Mouse (Mus musculus) forebrain, postnatal 0 days (tissue): ENCODE results near the gene Cep135. TPM values are rescaled to one million over a fixed set of nuclear protein-coding genes. Genes with fewer than 3 reads are reported as not detected.

ENCODE experiments used
- ATAC-seq: fragments of 200-750 bp; cut with Nextera tagmentation; 2 replicates; pipeline ENCODE4 v1.8.0; 2017; ENCODE audit warnings: mild to moderate bottlenecking, moderate library complexity
- DNase-seq: peaks from one replicate; pipeline ENCODE4 v3.0.0-alpha.2; 2015
- H3K27ac ChIP-seq: fragments of 300-500 bp; sonication (generic); 2 replicates; pipeline ENCODE4 v1.5.1; 2014; ENCODE audit warnings: low read depth, mild to moderate bottlenecking, antibody characterized with exemption, low read length, moderate library complexity, mixed read lengths
- H3K27me3 ChIP-seq: fragments of 300-500 bp; sonication (generic); 2 replicates; pipeline ENCODE4 v1.6.1; 2014; ENCODE audit warnings: mild to moderate bottlenecking, low read length, mixed read lengths; ENCODE audit not compliant: insufficient read depth
- H3K36me3 ChIP-seq: fragments of 300-500 bp; sonication (generic); 2 replicates; pipeline ENCODE4 v1.6.1; 2014; ENCODE audit warnings: mild to moderate bottlenecking, moderate library complexity; ENCODE audit not compliant: insufficient read depth
- H3K4me1 ChIP-seq: fragments of 300-500 bp; sonication (generic); 2 replicates; pipeline ENCODE4 v1.6.1; 2014; ENCODE audit warnings: antibody characterized with exemption; ENCODE audit not compliant: insufficient read depth
- H3K4me2 ChIP-seq: fragments of 300-500 bp; sonication (generic); 2 replicates; pipeline ENCODE4 v1.6.1; 2014; ENCODE audit warnings: low read depth, mild to moderate bottlenecking, moderate library complexity
- H3K4me3 ChIP-seq: fragments of 300-500 bp; sonication (generic); 2 replicates; pipeline ENCODE4 v1.5.1; 2014; ENCODE audit warnings: low read depth, low read length, mixed read lengths
- H3K9ac ChIP-seq: fragments of 300-500 bp; sonication (generic); 2 replicates; pipeline ENCODE4 v1.6.1; 2014; ENCODE audit warnings: mild to moderate bottlenecking
- H3K9me3 ChIP-seq: fragments of 300-500 bp; sonication (generic); 2 replicates; pipeline ENCODE4 v1.6.1; 2016; ENCODE audit warnings: low read length
- CTCF ChIP-seq: sonication (generic); IDR thresholded peaks from 2 replicates; pipeline ENCODE4 v1.5.1; 2016; ENCODE audit warnings: antibody characterized with exemption, control low read depth, low read depth
- WGBS: fragments of 180-500 bp; shearing (Covaris S2); extraction: QIAGEN DNeasy Blood & Tissue Kit; methylation state at CpG from one replicate; pipeline ENCODE4 v1.1.7; 2014; 5-methylcytosine and 5-hydroxymethylcytosine counted together
- polyA plus RNA-seq: library from polyadenylated mRNA; unstranded; fragments of >200 nt; fragmentation: Nextera tagmentation; extraction: Ambion mirVana; gene quantifications from 2 replicates; pipeline ENCODE4 v1.2.1, GENCODE M21; 2015
- total RNA-seq: library from RNA; depleted of rRNA; stranded (reverse); fragments of >200 nt; gene quantifications from 2 replicates; pipeline ENCODE4 v1.2.3, GENCODE M21; 2014; rRNA removed

Cep135 gene
- 6.2 and 8.3 TPM in 2 replicates for total RNA-seq
- polyA plus RNA-seq: 1.6 and 2.8 TPM in 2 replicates

DNA sequence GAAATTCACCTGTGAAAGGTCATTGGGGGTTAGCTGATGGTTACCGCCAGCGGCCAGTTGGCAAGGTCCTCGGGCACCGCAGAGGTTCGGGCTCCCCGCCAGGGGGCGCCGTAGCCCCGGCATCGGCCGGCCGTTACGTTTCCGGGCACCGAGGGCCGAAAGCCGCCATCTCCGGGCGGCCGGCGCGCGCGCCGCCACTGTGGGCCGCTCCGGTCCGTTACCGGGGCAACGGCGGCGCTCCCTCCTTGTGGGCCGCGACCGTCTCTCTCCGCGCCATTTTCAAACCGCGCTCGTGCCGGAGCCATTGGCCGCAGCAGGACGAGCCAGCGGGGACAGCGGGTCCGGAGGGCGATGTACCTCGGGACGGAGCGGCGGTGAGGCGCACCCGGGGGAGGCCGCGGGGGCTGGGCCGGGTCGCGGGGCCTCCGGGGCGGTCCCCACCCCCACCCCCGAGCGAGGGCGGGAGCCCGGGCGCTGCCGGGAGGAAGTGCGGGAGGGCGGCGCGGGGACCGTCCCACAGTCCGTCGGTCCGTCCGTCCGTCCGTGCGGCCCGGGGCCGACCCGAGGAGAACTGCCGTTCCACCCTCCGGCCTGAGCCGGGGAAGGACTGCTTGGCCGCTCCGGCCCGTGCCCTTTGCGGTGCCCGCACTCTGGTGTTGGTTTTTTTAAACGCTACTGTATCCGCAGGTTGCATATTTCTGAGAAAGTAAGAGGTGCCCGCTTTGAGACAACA lies at the start of gene Cep135:
Gene Cep135, plus strand, starts transcription at position 148 of the 733 bp plus-strand sequence.
- Histone ChIP-seq H3K27me3 (no peaks in the 10 kb centered on the region), H3K4me2 (peak within 1 kb of the TSS; percentile 78), H3K4me1 (no peaks in the 10 kb centered on the region), H3K36me3 (peaks cover 6% of the 10 kb centered on the region; the same call in 1 of the 2 replicates), H3K27ac (peak within 1 kb of the TSS; percentile 77), H3K9ac (peak within 1 kb of the TSS; percentile 81), H3K9me3 (no peaks in the 10 kb centered on the region), H3K4me3 (peak within 1 kb of the TSS; percentile 83)
- DNase-seq (peak; percentile 92), ATAC-seq (peak; percentile 98)
- WGBS: 1% methylated on average over 91 of the region's 92 CpGs
- peak; percentile 82 for TF ChIP-seq CTCF

DNA sequence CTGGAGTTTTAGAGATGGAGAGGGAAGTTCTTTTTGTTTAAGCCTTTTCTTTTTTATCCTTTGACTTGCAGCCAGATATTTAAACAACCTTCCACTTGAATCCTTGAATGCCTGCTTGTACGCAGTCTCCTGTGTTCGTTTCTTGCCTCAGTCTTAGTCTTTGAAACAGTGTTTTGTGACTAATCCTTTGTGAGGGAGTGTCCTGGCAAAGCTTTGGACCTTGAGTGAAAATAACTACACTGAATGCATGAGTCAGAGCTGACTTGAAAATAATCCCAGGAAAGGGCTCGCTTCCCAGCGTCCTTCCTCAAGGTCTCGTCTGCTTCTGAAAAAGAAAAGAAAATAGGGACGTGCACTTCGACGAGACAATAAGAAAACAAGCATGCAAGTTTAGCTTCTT lies 48.3 kb upstream of the Cep135 start:
- peaks cover 71% of the 10 kb centered on the region for H3K36me3 ChIP-seq
- H3K4me3 ChIP-seq: no peak overlapping the region
- peak; percentile 3 for DNase-seq
- 23% methylated on average over 8 of the region's 8 CpGs for WGBS
- ATAC-seq: no peak; the same call in 1 of the 2 replicates
- no peaks in the 10 kb centered on the region for H3K4me1 ChIP-seq
- no peak overlapping the region for H3K27ac ChIP-seq
- no peaks in the 10 kb centered on the region for H3K9me3 ChIP-seq
- H3K9ac ChIP-seq: no peak overlapping the region
- no peak for TF ChIP-seq CTCF
- no peak overlapping the region for H3K4me2 ChIP-seq
- no peaks in the 10 kb centered on the region for H3K27me3 ChIP-seq

DNA sequence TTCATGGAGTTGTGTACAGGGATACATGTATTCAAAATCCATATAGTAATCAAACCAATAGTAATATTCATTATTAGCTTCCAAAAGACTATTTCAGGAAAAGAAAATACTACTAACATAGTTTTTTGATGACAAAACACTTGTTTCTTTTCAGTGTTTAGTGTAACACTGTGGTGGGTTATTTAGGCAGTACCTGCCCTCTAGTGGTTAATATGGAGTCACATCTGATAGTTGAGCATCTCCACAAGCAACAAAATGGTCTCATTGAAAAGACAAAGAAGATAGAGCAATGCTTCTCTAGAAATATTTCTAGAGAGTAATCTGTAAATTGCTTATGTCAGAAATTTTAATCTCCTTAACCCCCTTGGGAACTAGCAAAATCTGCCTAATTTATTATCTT lies 47.7 kb upstream of the Cep135 start:
- no peak overlapping the region for H3K27ac ChIP-seq
- peak; percentile 86 for ATAC-seq
- H3K9ac ChIP-seq: no peak overlapping the region
- no peak overlapping the region for H3K4me3 ChIP-seq
- peak; percentile 77 for TF ChIP-seq CTCF
- H3K4me1 ChIP-seq: no peaks in the 10 kb centered on the region
- no peak overlapping the region for H3K4me2 ChIP-seq
- peak; percentile 19 for DNase-seq
- no peaks in the 10 kb centered on the region for H3K9me3 ChIP-seq
- H3K36me3 ChIP-seq: peaks cover 70% of the 10 kb centered on the region
- H3K27me3 ChIP-seq: no peaks in the 10 kb centered on the region

DNA sequence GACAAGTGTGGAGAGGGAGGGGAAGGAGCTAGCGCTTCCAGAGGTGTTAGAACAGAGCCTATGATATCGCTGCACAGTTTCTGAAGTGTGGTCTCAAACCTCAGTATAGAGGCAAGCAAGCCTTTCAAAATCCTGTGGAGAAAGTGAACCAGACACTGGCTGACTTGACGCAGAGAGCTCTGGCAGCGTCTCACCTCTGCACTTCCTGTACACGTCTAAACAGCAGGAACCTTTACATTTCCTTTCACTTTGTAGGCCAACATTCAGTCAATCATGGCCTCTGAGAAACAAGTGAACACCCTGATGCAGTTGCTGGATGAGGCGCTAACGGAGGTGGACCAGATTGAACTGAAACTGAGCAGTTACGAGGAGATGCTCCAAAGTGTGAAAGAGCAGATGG lies 45.3 kb upstream of the Cep135 start:
- ATAC-seq (no peak), DNase-seq (no peak)
- H3K4me1 ChIP-seq: no peaks in the 10 kb centered on the region
- H3K27ac ChIP-seq: no peak overlapping the region
- H3K27me3 ChIP-seq: no peaks in the 10 kb centered on the region
- H3K9ac ChIP-seq: no peak overlapping the region
- H3K4me3 ChIP-seq: no peak overlapping the region
- WGBS: 90% methylated on average over 8 of the region's 8 CpGs
- no peak for TF ChIP-seq CTCF
- H3K36me3 ChIP-seq: peaks cover 54% of the 10 kb centered on the region
- no peak overlapping the region for H3K4me2 ChIP-seq
- H3K9me3 ChIP-seq: no peaks in the 10 kb centered on the region

DNA sequence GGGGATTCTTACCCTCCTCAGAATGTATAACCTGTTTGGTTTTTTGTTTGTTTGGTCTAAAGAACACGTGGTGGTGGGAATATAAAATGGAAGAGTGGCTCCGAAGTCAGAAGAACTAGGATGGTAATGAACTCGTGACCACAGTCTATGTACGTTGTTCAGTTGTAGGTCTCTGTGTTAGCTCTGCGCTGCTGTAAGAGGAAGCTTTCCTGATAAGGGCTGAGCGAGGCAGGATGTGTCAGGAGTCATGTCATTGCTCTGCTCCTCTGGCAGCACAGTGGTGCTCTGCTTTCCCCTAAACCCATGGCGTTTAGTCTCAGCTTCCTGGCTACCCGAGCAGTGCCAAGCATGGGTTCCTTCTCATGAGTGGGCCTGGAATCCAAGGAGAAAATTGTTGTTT lies 38.1 kb upstream of the Cep135 start:
- no peaks in the 10 kb centered on the region for H3K27me3 ChIP-seq
- no peak for ATAC-seq
- H3K27ac ChIP-seq: no peak overlapping the region
- no peak overlapping the region for H3K9ac ChIP-seq
- no peaks in the 10 kb centered on the region for H3K4me1 ChIP-seq
- WGBS: 92% methylated on average over 8 of the region's 8 CpGs
- no peak overlapping the region for H3K4me3 ChIP-seq
- no peaks in the 10 kb centered on the region for H3K9me3 ChIP-seq
- no peak overlapping the region for H3K4me2 ChIP-seq
- peaks cover 45% of the 10 kb centered on the region for H3K36me3 ChIP-seq
- DNase-seq: no peak
- TF ChIP-seq CTCF: no peak

DNA sequence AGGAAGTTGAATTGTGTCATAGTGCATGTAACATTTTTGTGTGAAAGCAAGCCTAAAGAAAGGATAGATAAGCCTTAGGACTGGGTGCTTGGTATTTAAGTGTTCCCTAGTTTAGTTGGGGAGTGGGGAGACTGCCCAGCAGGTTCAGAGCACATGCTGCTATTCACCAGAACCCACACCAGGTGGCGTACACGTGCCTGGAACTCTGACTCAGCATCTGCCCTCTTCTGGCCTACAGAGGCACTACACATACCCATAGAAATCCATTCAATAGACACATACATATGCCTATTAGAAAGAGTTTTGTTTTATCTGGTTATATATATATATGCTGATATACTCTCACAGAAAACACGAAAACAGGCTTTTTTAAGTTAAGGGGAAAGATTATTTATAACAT lies 23.2 kb upstream of the Cep135 start:
- Histone ChIP-seq H3K9me3 (no peaks in the 10 kb centered on the region), H3K27me3 (no peaks in the 10 kb centered on the region), H3K9ac (no peak overlapping the region), H3K4me1 (no peaks in the 10 kb centered on the region), H3K36me3 (peaks cover 71% of the 10 kb centered on the region), H3K4me2 (no peak overlapping the region), H3K27ac (no peak overlapping the region), H3K4me3 (no peak overlapping the region)
- 35% methylated on average over 3 of the region's 3 CpGs for WGBS
- TF ChIP-seq CTCF: peak; percentile 98
- peak; percentile 36; the same call in 1 of the 2 replicates for ATAC-seq
- DNase-seq: peak; percentile 76

DNA sequence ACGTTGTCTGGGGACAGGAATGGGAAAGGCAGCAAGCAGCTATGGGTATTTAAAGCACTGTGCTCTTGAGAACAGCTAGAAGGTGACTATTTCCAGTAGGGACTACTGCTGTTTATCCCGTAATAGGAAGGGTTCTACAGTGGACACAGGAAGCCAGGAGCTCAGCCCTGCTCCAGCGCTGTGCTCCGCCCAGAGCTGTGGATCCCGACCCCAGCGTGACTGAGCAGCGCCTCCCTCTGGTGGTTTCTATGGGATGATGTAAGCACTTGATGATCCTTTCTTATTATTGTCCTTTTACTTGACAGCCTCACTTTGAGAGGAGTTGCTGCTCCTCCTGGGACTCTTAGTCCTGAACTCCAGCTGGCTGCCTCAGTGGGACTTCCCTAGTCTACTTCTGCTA lies 14.2 kb upstream of the Cep135 start:
- no peaks in the 10 kb centered on the region for H3K9me3 ChIP-seq
- no peak overlapping the region for H3K4me3 ChIP-seq
- ATAC-seq (no peak), DNase-seq (no peak)
- H3K9ac ChIP-seq: no peak overlapping the region
- no peak for TF ChIP-seq CTCF
- no peaks in the 10 kb centered on the region for H3K4me1 ChIP-seq
- H3K27ac ChIP-seq: no peak overlapping the region
- no peak overlapping the region for H3K4me2 ChIP-seq
- peaks cover 19% of the 10 kb centered on the region for H3K36me3 ChIP-seq
- 75% methylated on average over 7 of the region's 7 CpGs for WGBS
- H3K27me3 ChIP-seq: no peaks in the 10 kb centered on the region
